ENCODE assay signal across 8 mouse cellular contexts in the genomic region with DNA sequence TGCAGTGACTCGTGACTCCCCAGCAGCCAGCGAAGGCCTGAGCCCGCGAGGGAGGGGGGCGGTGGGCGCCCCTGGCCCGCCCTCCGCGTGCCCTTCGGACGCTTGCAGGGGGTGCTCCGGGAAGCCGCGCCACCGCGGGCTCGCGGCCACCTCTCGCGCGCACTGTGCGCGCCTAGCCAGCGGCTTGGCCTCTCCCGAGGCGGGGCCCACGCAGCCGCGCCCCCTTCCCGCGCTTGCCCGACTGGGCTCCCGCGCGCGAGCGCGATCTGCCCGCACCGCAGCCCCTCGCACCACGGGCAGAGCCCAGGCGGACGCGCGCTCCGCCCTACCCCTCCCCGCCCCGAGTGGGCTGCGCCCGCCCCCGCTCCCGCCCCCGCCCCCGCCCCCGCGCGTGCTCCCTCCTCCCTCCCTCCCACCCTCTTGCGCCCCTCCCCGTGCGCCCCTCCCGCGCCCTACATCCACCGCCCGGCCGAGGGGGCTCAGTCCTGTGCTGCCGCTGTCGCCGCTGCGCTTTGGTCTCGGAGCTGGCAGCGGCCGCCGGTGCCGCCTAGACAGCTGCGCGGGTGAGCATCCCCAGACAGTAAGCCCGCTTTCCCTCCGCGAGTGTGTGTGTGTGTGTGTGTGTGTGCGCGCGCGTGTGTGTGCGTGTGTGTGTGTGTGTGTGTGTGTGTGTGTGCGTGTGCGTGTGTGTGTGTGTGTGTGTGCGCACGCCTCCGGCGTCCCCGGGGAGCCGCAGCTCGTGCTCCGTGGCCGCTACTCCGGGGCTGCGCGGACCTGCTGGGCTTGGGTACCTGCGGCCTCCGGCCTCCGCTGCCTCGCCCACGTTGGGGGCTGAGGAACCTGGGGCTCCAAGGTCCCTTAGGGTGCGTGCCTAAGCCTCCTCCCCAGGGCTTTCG. TPM values are rescaled to one million over a fixed set of nuclear protein-coding genes. Genes with fewer than 3 reads are reported as not detected.
A peak's percentile ranks its signal among the peaks of the same experiment; 100 is the strongest.
DNase-seq lines count a peak whose midpoint lies in the region; ATAC-seq and TF ChIP-seq lines count a peak whose summit lies in the region.

Fhl1 (plus strand) TSS at position 482 of the 896 bp plus-strand sequence.

- no peaks in the 10 kb centered on the region for H3K4me1 ChIP-seq in thymus, adult 2 months (replicated peaks; ENCODE audit: control insufficient read depth, insufficient read depth, low read length)
- no peaks in the 10 kb centered on the region; the same call in 1 of the 2 replicates for H3K4me1 ChIP-seq in forebrain, embryonic 14.5 days (ENCODE audit: control insufficient read depth, insufficient read depth, low read length)
- H3K4me1 ChIP-seq in heart, embryonic 15.5 days (replicated peaks) = peaks cover 5% of the 10 kb centered on the region
- peaks cover 33% of the 10 kb centered on the region for H3K4me1 ChIP-seq in liver, embryonic 12.5 days
- H3K4me1 ChIP-seq in neural tube, embryonic 13.5 days (replicated peaks) = 0 out of 2 replicates have a peak, but pooled peaks cover 5% of the 10 kb centered on the region

- H3K27me3 ChIP-seq in thymus, adult 2 months (ENCODE audit: control insufficient read depth, insufficient read depth, low read length) = no peaks in the 10 kb centered on the region
- no peaks in the 10 kb centered on the region for H3K27me3 ChIP-seq in forebrain, embryonic 14.5 days (replicated peaks; ENCODE audit: control insufficient read depth, insufficient read depth, low read length)
- 0 out of 2 replicates have a peak, but pooled peaks cover 2% of the 10 kb centered on the region for H3K27me3 ChIP-seq in heart, embryonic 15.5 days
- H3K27me3 ChIP-seq in liver, embryonic 12.5 days (replicated peaks) = peaks cover 39% of the 10 kb centered on the region
- no peaks in the 10 kb centered on the region for H3K27me3 ChIP-seq in neural tube, embryonic 13.5 days

- peak; percentile 93 for ATAC-seq in forebrain, embryonic 14.5 days
- ATAC-seq in heart, embryonic 15.5 days (replicated peaks; ENCODE audit: insufficient number of reproducible peaks, insufficient read depth, low FRiP score, low read depth) = peak; percentile 91
- ATAC-seq in liver, embryonic 12.5 days = peak; percentile 64
- peak; percentile 95 for ATAC-seq in neural tube, embryonic 13.5 days (ENCODE audit: low read depth)

- H3K36me3 ChIP-seq in thymus, adult 2 months (ENCODE audit: control insufficient read depth, insufficient read depth, low read length) = no peaks in the 10 kb centered on the region
- H3K36me3 ChIP-seq in forebrain, embryonic 14.5 days (ENCODE audit: control insufficient read depth, insufficient read depth, low read length) = no peaks in the 10 kb centered on the region
- H3K36me3 ChIP-seq in heart, embryonic 15.5 days = no peaks in the 10 kb centered on the region
- no peaks in the 10 kb centered on the region for H3K36me3 ChIP-seq in liver, embryonic 12.5 days
- H3K36me3 ChIP-seq in neural tube, embryonic 13.5 days = no peaks in the 10 kb centered on the region

- TF ChIP-seq POLR2A in thymus, adult 2 months (IDR thresholded peaks at IDR 0.05; ENCODE audit: control insufficient read depth, extremely low read depth, insufficient read depth, low read length, poor library complexity) = no peak

- peak within 1 kb of the TSS; percentile 70 for H3K9ac ChIP-seq in forebrain, embryonic 14.5 days (ENCODE audit: low read length)
- H3K9ac ChIP-seq in heart, embryonic 15.5 days = peak within 1 kb of the TSS; percentile 69
- H3K9ac ChIP-seq in liver, embryonic 12.5 days = peak within 1 kb of the TSS; percentile 69
- peak within 1 kb of the TSS; percentile 80 for H3K9ac ChIP-seq in neural tube, embryonic 13.5 days

- H3K4me2 ChIP-seq in forebrain, embryonic 14.5 days (ENCODE audit: low read length) = peak within 1 kb of the TSS; percentile 53
- peak within 1 kb of the TSS; percentile 63 for H3K4me2 ChIP-seq in heart, embryonic 15.5 days
- peak within 1 kb of the TSS; percentile 85 for H3K4me2 ChIP-seq in liver, embryonic 12.5 days
- peak within 1 kb of the TSS; percentile 57 for H3K4me2 ChIP-seq in neural tube, embryonic 13.5 days

- H3K9me3 ChIP-seq in forebrain, embryonic 14.5 days (replicated peaks; ENCODE audit: control insufficient read depth, low read length) = no peaks in the 10 kb centered on the region
- H3K9me3 ChIP-seq in heart, embryonic 15.5 days (replicated peaks) = no peaks in the 10 kb centered on the region
- H3K9me3 ChIP-seq in liver, embryonic 12.5 days (replicated peaks) = no peaks in the 10 kb centered on the region
- no peaks in the 10 kb centered on the region for H3K9me3 ChIP-seq in neural tube, embryonic 13.5 days

- H3K4me3 ChIP-seq in thymus, adult 2 months (ENCODE audit: control insufficient read depth, insufficient read depth, low read length) = peak within 1 kb of the TSS; percentile 38
- H3K4me3 ChIP-seq in forebrain, embryonic 14.5 days (ENCODE audit: low read depth, low read length) = peak within 1 kb of the TSS; percentile 47
- H3K4me3 ChIP-seq in heart, embryonic 15.5 days = peak within 1 kb of the TSS; percentile 62
- H3K4me3 ChIP-seq in liver, embryonic 12.5 days = peak within 1 kb of the TSS; percentile 60
- peak within 1 kb of the TSS; percentile 57 for H3K4me3 ChIP-seq in neural tube, embryonic 13.5 days

- 6% methylated on average over 24 of the region's 106 CpGs for WGBS in thymus, adult 2 months
- WGBS in forebrain, embryonic 14.5 days = 24% methylated on average over 61 of the region's 106 CpGs
- WGBS in heart, embryonic 15.5 days = 21% methylated on average over 40 of the region's 106 CpGs
- WGBS in liver, embryonic 12.5 days (ENCODE audit: insufficient replicate concordance) = 20% methylated on average over 46 of the region's 106 CpGs
- 19% methylated on average over 51 of the region's 106 CpGs for WGBS in neural tube, embryonic 13.5 days

- TF ChIP-seq CTCF in thymus, adult 2 months (IDR thresholded peaks at IDR 0.05; ENCODE audit: borderline replicate concordance, control insufficient read depth, extremely low read depth, insufficient read depth, low read length, poor library complexity) = no peak

- no peak within 1 kb of the TSS for H3K27ac ChIP-seq in thymus, adult 2 months (ENCODE audit: control insufficient read depth, insufficient read depth, low read length)
- peak within 1 kb of the TSS; percentile 70 for H3K27ac ChIP-seq in forebrain, embryonic 14.5 days (ENCODE audit: low read depth, low read length)
- H3K27ac ChIP-seq in heart, embryonic 15.5 days = peak within 1 kb of the TSS; percentile 87
- H3K27ac ChIP-seq in liver, embryonic 12.5 days = 0 out of 2 replicates have a peak within 1 kb of the TSS, but pooled peaks have one; percentile 48
- peak within 1 kb of the TSS; percentile 86 for H3K27ac ChIP-seq in neural tube, embryonic 13.5 days (replicated peaks)

- peak; percentile 13 for DNase-seq in thymus, adult 2 months
- no peak for DNase-seq in thymus, postnatal 0 days (ENCODE audit: low spot score)
- DNase-seq in forebrain, embryonic 14.5 days (ENCODE audit: low spot score) = peak; percentile 68
- DNase-seq in kidney, postnatal 14 days = peak; percentile 85
- DNase-seq in thymus, postnatal 4 days = peak; percentile 32

RNA-seq across cellular contexts. Expression of gene Fhl1, which starts in this region (rescaled TPM):
- 11.5 and 20.6 TPM in 2 replicates for polyA plus RNA-seq in thymus, adult 2 months (2012; rRNA removed)
- polyA plus RNA-seq in thymus, postnatal 0 days (2015; fragmentation: Nextera tagmentation; extraction: Ambion mirVana) = 7.9 and 9.5 TPM in 2 replicates
- polyA plus RNA-seq in forebrain, embryonic 14.5 days (2014; fragmentation: Nextera tagmentation; extraction: Ambion mirVana) = 141 and 157 TPM in 2 replicates
- 189 and 203 TPM in 2 replicates for polyA plus RNA-seq in heart, embryonic 15.5 days (2015; fragmentation: Nextera tagmentation; extraction: Ambion mirVana)
- 12.4 and 13.5 TPM in 2 replicates for polyA plus RNA-seq in liver, embryonic 12.5 days (2016; fragmentation: Nextera tagmentation; extraction: Ambion mirVana)
- polyA plus RNA-seq in neural tube, embryonic 13.5 days (2015; fragmentation: Nextera tagmentation; extraction: Ambion mirVana) = 131 and 139 TPM in 2 replicates
